Mouse (Mus musculus) embryonic fibroblast, embryonic 13.5 days (primary cell): ENCODE results near the gene Htr5b. TPM values are rescaled to one million over a fixed set of nuclear protein-coding genes. Genes with fewer than 3 reads are reported as not detected.

Experiments
- H3K27ac ChIP-seq: 2 replicates; pipeline ENCODE4 v1.5.1; 2012; ENCODE audit warnings: low read length, control low read depth, inconsistent platforms; ENCODE audit not compliant: insufficient read depth
- H3K4me1 ChIP-seq: 2 replicates; pipeline ENCODE4 v1.6.1; 2011; ENCODE audit warnings: low read length; ENCODE audit not compliant: control insufficient read depth, insufficient read depth
- H3K4me3 ChIP-seq: 2 replicates; pipeline ENCODE4 v1.5.1; 2011; ENCODE audit warnings: mild to moderate bottlenecking, control low read depth, low read length; ENCODE audit not compliant: insufficient read depth
- CTCF ChIP-seq: IDR thresholded peaks from 2 replicates; pipeline ENCODE4 v1.5.1; 2011; ENCODE audit warnings: mild to moderate bottlenecking, control low read depth, low read length, moderate library complexity, borderline replicate concordance; ENCODE audit not compliant: insufficient read depth
- POLR2A ChIP-seq: IDR thresholded peaks from 2 replicates; pipeline ENCODE4 v1.6.1; 2011; ENCODE audit warnings: low read depth, mild to moderate bottlenecking, control low read depth, low read length, moderate library complexity
- polyA plus RNA-seq: library from polyadenylated mRNA; stranded (reverse); fragments of >200 nt; gene quantifications from 2 replicates; pipeline ENCODE4 v1.2.4, GENCODE M21; 2011; ENCODE audit warnings: low read depth; ENCODE audit not compliant: missing spikeins, insufficient read length

Htr5b gene
- polyA plus RNA-seq, 1 experiment: not detected

DNA sequence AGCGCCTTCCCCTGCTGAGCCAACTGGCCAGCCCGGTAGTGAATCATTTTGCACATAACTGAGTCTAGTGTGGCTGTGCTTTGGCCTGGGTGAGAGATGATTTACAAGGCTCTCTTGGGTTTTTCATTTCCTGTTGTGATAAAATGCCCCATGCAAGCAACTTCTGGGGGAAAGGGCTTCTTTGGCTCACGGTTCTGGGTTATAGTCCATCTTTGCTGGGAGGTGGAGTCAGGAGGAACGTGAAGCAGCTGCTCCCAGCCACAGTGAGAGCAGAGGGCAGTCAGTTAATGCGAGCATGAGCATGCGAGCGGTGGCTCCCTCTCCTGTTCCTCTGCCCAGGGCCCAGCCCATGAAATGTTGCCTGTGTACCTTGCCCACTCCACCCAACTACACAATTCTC is 64.5 kb downstream of the Htr5b start:
- Histone ChIP-seq H3K4me3 (no peak overlapping the region), H3K27ac (no peak overlapping the region), H3K4me1 (no peaks in the 10 kb centered on the region)
- no peak for TF ChIP-seq POLR2A
- no peak for TF ChIP-seq CTCF

DNA sequence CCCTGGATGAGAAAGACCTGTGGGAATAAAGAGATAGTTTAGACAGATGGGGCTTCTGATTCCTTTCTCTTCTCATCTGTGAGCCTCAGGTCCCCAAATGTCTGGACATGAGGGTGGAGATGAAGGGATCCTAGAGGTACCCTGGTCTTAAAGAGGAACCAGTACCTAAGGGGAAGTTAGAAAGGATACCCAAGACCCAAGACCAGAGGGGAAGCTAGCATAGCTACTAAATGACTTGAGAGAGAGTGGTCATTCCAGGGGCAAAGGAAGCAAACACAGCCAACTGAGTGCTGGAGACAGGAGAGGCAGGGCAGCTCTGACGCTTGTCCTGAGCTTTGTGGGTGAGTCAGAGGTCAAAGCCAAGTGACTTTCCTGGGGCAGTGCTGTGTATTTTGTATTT is 65.6 kb downstream of the Htr5b start:
- Histone ChIP-seq H3K4me1 (no peaks in the 10 kb centered on the region), H3K27ac (no peak overlapping the region), H3K4me3 (no peak overlapping the region)
- no peak for TF ChIP-seq CTCF
- TF ChIP-seq POLR2A: no peak

DNA sequence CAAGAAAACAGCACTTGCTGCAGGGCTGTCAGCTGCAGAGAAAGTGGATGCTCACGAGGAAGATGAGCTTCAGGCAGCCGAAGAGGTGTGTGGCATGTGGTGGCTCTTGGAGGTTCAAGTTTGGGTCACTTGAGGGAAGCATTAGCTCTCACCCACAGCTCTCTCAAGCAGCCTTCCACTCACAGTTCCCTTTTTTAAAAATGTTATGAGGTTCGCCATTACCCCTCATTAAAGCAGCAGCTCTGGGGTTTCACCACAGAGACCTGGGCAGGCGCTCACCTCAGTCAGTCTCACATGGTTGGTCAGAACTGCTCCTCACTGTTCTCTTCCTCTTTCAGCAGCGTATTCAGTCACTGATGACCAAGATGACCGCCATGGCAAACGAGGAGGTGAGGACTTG is 66.4 kb downstream of the Htr5b start:
- no peak overlapping the region for H3K27ac ChIP-seq

DNA sequence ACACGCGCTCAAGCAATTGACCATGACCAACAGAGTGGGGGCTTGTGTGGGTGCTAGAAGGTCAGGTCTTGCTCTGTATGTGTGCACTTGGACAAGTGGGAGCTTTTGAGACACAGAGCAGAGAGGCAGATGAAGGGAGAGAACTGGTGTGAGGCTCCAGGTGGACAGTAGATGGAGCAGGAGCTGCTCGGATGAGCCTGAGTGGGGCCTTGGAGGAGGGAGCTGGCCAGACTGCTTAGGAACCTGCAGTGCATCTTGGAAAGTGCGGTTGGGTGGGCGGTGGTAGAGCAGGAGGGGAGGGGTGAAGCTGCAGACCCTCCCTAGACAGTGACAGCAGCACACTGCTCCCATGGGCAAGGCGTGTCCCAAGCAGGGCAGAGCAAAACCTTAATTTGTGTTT is 68.2 kb downstream of the Htr5b start:
- no peak for TF ChIP-seq POLR2A
- no peak for TF ChIP-seq CTCF
- H3K4me1 ChIP-seq: no peaks in the 10 kb centered on the region
- no peak overlapping the region for H3K27ac ChIP-seq
- H3K4me3 ChIP-seq: no peak overlapping the region

More for the DNA sequence above, 66.4 kb downstream of the Htr5b start:
- TF ChIP-seq POLR2A (no peak), CTCF (no peak)
- no peak overlapping the region for H3K4me3 ChIP-seq
- H3K4me1 ChIP-seq: no peaks in the 10 kb centered on the region

Other genes starting within 250 kb of the Htr5b start
- 26.3 and 33.2 TPM in 2 replicates for gene Insig2, start 195.9 kb downstream of the Htr5b start, polyA plus RNA-seq
- gene Ccdc93, start 97.4 kb downstream of the Htr5b start, polyA plus RNA-seq: 22.7 and 23.9 TPM in 2 replicates
- 57.0 and 69.4 TPM in 2 replicates for gene Ddx18, start 39.5 kb upstream of the Htr5b start, polyA plus RNA-seq